Mouse (Mus musculus) mature B cell (primary cell): Measurements from ENCODE around the gene Clic1.

Experiments
- in situ Hi-C: fragments of 300-500 bp; cut with MboI; formaldehyde crosslinking; loops from 2 replicates; pipeline ENCODE4 v1.14.3; 2019

Clic1 gene

GRCm38 (mm10) chr17:35063466-35063865 is 13.7 kb downstream of the Clic1 start:
- in situ Hi-C loops = loop anchor here (5.0 kb wide), 1 partner anchor 41 kb away; no protein-coding TSS in a partner anchor

- in situ Hi-C loops = loop anchor here (5.0 kb wide), 1 partner anchor 42 kb away; no protein-coding TSS in a partner anchor
Observed at GRCm38 (mm10) chr17:35064378-35064877, 14.7 kb downstream of the Clic1 start.

- in situ Hi-C loops = loop anchor here (5.0 kb wide), 1 partner anchor 43 kb away; no protein-coding TSS in a partner anchor
Observed at GRCm38 (mm10) chr17:35064951-35065947, 15.5 kb downstream of the Clic1 start, which contains the start of gene Ly6g6c. Gene Ly6g6c (plus strand): TSS chr17:35065388.

GRCm38 (mm10) chr17:35066084-35066483 is 16.3 kb downstream of the Clic1 start, which contains the start of gene Mpig6b:
Gene Mpig6b (minus strand): TSS chr17:35066184.
- in situ Hi-C loops = no loop called here

GRCm38 (mm10) chr17:35068213-35068914 is 18.6 kb downstream of the Clic1 start:
- in situ Hi-C loops = no loop called here

- in situ Hi-C loops = no loop called here
Observed at GRCm38 (mm10) chr17:35070556-35071229, 20.9 kb downstream of the Clic1 start.

- in situ Hi-C loops = no loop called here
Observed at GRCm38 (mm10) chr17:35071454-35071853, 21.7 kb downstream of the Clic1 start.

GRCm38 (mm10) chr17:35074097-35074496 is 24.3 kb downstream of the Clic1 start:
- in situ Hi-C loops = no loop called here

GRCm38 (mm10) chr17:35076507-35077176 is 26.9 kb downstream of the Clic1 start, which contains the start of gene Ly6g6e:
Gene Ly6g6e (plus strand): TSS chr17:35076902.
- in situ Hi-C loops = no loop called here

- in situ Hi-C loops = no loop called here
Observed at GRCm38 (mm10) chr17:35077285-35077684, 27.5 kb downstream of the Clic1 start.

GRCm38 (mm10) chr17:35077786-35078233 is 28.0 kb downstream of the Clic1 start, which contains the start of gene Ly6g6d:
Gene Ly6g6d (minus strand): TSS chr17:35078065.
- in situ Hi-C loops = no loop called here

- in situ Hi-C loops = no loop called here
Observed at GRCm38 (mm10) chr17:35079778-35080177, 30.0 kb downstream of the Clic1 start.

GRCm38 (mm10) chr17:35080248-35080647 is 30.5 kb downstream of the Clic1 start:
- in situ Hi-C loops = no loop called here

GRCm38 (mm10) chr17:35080710-35081109 is 30.9 kb downstream of the Clic1 start:
- in situ Hi-C loops = no loop called here

- in situ Hi-C loops = no loop called here
Observed at GRCm38 (mm10) chr17:35082841-35083576, 33.2 kb downstream of the Clic1 start.

- in situ Hi-C loops = no loop called here
Observed at GRCm38 (mm10) chr17:35083929-35084497, 34.2 kb downstream of the Clic1 start.

GRCm38 (mm10) chr17:35085208-35085865 is 35.6 kb downstream of the Clic1 start, which contains the start of gene Ly6g6f:
Gene Ly6g6f (minus strand): TSS chr17:35085610.
- in situ Hi-C loops = no loop called here

- in situ Hi-C loops = no loop called here
Observed at GRCm38 (mm10) chr17:35088151-35088550, 38.4 kb downstream of the Clic1 start.
